Mouse (Mus musculus): ENCODE measurements around the gene Ceacam18.
"Not testable (repeated sequence)": the region's sequence is repeated elsewhere in the genome, so short reads cannot be mapped to it uniquely, and the experiment has no call there.

The Ceacam18 gene

DNA sequence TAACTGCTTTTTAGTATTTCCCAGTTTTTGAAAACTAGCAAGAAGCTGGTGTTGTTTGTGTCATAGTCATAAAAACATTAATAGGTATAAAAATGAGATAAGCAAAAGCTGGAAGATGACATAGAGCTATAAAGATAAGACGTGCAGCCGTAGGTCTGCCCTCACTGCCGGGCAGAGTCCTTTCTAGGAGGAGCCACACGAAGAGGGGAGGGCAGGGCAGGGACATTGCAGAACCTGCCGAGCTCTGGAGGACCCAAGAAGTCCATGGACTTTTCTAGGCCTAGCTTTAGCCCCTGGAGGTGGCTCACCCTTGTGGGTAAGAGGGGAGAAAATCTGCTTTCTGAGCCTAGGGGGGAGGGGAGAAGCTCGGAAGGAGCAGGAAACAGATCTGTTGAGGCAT is at the start of gene Ceacam18:
TSS of gene Ceacam18 (plus strand) at position 208 of the 400 bp plus-strand sequence.
- DNase-seq (ENCODE audit: low spot score): no peak

DNA sequence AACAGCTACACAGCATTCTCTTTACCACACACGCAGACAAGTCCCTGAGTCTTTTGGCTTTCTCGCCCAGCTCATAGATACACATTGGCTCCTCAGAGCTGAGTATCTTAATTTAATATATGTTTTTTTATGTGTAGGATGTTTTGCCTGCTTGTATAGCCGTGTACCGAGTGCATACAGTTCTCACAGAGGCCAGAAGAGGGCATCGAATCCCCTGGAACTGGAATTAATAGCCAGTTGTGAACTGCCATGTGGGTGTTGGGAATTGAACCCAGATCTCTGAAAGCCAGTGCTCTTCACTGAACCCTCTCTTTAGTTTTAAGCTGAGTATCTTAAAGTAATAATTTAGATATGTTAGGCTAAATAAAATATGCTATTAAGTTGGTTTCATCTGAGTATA is 49.7 kb upstream of the Ceacam18 start:
- no peak for DNase-seq (ENCODE audit: low spot score)

GRCm38 (mm10) chr7:43601884-43602283 is 32.6 kb upstream of the Ceacam18 start:
- DNase-seq (ENCODE audit: low spot score): no peak

DNA sequence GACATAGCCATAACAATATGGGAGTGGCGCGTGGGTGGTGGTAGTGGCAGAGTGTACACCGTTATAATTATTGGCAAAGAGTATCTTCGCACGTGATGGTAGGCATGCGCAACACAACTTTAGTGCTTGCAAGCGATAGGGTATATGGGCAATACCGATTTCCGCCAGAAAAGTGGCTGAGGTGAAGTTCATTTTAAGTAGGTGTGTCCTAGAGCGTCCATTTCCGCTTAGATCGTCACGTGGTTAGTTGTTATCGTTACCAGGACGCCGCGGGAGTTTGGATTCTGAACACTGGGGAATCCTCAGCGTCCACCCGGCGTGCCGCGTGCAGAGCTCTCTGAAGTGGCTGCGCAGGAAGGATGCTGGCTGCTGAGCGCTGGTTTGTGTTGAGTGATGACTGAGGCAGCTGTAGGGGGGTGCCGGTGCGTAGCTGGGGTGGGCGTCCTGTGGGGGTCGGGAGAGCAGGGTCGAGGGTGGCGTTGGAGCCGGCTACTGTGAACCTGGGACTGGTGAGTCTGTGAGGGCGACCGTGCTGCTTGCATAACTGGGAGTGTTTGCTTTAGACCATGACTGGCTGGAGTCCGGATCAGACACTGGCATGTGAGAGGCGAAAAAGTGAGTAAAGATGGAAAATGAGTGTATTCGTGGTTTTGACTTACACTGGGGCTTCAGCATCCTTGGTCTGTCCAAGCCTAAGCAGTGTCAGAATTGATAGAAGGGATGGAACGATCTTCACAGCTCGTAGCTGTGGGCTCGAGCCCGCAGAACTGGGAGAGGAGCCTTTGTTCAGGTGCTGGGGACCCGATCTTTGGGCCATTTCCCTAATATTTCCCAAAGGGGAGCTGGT is 27.4 kb upstream of the Ceacam18 start, which contains the start of gene Zfp819:
TSS of gene Zfp819 (plus strand) at position 274 of the 847 bp plus-strand sequence.
- peak; percentile 58 for DNase-seq (ENCODE audit: low spot score)

GRCm38 (mm10) chr7:43607743-43608287 is 26.7 kb upstream of the Ceacam18 start:
- DNase-seq (ENCODE audit: low spot score): no peak

DNA sequence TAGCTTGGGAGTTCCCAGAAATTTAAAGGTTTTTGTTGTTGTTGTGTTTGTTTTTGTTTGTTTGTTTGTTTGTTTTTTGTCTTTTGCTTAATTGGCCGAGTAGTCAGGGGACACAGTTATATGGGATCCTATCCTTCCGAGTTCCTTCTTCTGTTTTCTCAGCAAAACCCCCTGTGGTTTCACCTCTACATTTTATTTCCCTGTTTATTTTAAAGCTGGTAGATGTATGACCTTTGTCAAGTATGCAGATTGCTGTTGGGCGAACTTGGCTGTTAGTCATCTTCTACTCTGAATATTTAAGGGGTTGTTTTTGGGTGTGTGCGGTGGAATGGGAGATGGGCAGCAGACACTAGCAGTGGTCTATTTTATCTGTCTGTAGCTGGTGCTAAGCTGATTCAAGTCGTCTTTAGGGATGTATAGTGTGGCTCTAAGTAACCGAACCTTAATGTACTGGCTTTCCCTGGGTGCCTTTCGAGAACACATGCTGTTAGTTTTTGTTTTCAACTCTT is 26.1 kb upstream of the Ceacam18 start:
- DNase-seq (ENCODE audit: low spot score): no peak

DNA sequence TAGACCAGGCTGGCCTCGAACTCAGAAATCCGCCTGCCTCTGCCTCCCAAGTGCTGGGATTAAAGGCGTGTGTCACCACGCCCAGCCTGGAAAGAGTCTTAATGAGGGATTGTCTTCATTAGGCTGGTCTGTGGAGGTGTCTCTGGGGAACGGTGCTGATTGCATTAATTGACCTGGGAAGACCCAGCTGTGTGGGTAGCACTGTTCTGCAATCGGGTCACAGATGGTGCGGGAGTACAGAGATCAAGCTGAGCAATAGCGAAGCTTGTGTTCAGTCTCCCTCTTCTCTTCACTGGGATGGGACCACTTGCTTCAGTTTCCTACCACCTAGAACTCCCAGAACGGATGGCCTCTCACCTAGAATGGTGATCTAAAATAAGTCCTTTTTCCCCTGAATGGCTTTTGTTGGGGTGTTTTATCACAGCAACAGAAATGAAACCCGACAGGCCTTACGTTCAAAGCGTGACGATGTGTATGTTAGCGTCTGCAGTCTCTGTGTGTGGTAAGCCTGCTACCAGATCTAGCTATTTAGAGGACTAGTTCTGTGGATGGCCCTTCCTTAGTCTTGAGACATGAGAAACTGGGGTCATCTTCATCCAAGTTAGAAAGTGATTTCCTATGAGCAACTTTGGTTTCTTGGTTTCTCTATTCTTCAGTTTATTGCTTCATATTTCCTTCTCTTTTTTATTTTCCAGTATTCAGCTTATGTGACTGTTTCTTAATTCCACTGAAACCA is 20.5 kb upstream of the Ceacam18 start:
- no peak for DNase-seq (ENCODE audit: low spot score)

GRCm38 (mm10) chr7:43622927-43623326 is 11.6 kb upstream of the Ceacam18 start:
- DNase-seq (ENCODE audit: low spot score): no peak

- DNase-seq (ENCODE audit: low spot score): no peak
Measured at GRCm38 (mm10) chr7:43623819-43624218, 10.7 kb upstream of the Ceacam18 start.

DNA sequence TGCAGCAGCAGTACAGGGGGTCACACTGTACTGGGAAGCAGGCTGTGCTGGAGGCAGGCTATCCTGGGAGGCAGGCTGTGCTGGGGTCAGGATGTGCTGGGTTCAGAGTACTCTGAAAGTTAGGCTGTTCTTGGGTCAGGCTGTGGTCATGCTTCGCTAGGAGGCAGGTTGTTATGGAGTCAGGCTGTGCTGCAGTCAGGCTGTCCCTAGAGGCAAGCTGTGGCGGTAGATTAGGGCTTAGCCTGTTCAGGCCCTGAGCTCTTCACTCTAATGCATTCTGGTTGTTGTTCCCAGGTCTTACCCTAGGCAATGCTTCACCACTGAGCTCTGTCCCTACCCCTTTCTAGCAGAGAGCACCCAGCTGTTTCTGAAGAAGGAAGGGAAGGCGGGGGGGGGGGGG is 9.4 kb upstream of the Ceacam18 start:
- DNase-seq (ENCODE audit: low spot score): no peak

GRCm38 (mm10) chr7:43625794-43626422 is 8.6 kb upstream of the Ceacam18 start:
- DNase-seq (ENCODE audit: low spot score): no peak

DNA sequence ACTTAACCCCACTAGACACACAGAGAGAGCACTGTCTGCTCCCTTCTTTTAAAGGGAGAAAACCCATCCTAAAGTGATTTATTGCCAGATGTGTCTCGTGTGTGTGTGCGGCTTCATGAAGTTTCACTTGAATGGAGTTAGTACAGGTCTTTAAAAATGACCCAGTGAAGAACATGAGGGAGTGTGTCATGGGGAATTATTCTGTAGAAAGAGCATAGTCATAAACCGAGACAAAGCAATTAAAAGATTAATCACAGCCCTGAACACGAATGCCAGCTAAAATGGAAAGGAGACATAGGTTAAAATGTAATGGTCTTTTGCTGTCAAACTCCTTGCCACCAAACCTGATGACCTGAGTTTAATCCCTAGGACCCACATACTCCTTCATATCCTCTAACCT is 567 bp upstream of the Ceacam18 start:
- DNase-seq (ENCODE audit: low spot score): no peak

DNA sequence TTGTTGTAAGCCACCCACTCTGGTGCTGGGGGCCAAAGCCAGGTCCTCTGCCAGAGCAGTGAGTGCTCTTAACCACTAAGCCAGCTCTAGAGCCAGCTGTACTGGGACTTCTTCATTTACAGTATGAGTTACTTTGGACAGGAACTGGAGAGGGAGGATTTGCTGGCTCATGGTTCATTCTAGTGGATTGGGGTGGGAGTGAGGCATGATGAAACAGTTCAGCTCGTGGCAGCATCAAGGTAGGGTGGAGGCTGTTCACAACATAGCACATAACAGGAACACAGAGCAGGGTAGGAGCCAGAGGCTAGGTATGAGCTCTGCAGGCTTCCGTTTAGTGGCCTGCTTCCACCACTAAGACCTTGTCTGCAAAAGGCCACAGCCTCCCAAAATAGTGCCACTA is 1.7 kb downstream of the Ceacam18 start:
- DNase-seq (ENCODE audit: low spot score): no peak

GRCm38 (mm10) chr7:43637118-43637517 is 2.6 kb downstream of the Ceacam18 start:
- no peak for DNase-seq (ENCODE audit: low spot score)

DNA sequence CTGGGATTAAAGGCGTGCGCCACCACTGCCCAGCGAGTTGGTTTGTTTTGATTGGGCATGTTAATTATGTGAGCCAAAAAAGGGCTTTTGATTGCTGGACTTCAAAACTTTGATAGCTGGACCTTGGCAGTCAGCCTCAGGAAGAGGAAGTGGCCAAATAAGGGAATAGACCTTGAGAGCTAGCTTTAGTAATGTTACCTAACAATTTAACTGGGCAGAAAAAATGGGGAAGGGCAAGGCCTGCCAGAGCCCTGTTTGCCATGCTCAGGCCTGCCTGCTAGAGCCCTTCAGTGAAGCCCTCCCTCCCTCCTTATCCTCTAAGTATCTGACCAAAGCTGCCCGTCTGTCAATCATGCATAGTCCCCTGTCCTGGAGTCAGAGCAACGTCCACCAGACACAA is 8.1 kb downstream of the Ceacam18 start:
- no peak for DNase-seq (ENCODE audit: low spot score)

DNA sequence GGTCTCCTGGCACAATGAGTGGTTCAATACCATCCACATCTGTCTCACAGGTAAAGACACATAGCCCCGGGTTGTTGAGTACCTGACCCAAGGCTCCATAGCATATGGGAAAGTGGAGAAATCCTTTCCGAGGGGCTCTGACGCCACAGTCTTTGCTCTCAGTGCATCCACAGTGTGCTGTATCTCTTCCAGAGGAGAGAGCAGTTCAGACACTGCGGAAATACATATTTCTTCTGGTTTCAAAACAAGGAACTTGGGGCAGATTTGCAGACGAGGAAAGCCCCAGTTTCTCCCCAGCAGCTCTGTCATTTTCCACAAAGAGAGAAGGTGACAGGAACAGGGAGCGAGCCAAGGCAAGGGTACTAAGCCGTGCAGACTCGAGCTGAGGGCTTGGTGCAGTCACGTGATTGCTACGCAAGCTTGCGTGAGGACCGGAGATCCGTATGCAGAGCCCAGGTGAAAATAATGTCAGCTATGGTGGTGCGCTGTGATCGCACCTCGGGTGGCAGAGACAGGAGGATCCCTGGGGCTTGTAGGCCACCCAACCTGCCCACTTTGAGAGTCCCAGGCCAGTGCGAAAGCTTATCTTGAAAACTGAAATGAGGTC is 8.6 kb downstream of the Ceacam18 start:
- no peak for DNase-seq (ENCODE audit: low spot score)

GRCm38 (mm10) chr7:43652683-43653082 is 18.2 kb downstream of the Ceacam18 start:
- DNase-seq (ENCODE audit: low spot score): no peak

DNA sequence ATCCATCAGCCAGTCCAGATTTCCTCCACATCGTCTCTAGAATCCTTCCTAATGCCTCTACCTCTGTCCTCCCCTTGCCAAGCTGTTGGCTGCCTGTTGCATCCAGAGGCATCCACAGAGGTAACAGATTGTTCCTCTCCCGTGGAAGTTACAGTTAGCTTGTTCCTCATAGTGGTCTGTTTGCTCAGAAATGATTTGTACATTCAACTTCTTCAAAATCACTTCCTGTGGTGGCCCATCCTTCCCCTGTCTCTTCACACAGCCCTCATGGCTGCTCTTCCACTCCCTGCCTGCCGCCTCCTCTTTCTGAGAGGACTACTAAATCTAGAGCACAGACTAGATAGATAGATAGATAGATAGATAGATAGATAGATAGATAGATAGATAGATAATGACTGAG is 20.0 kb downstream of the Ceacam18 start:
- DNase-seq (ENCODE audit: low spot score): no peak

DNA sequence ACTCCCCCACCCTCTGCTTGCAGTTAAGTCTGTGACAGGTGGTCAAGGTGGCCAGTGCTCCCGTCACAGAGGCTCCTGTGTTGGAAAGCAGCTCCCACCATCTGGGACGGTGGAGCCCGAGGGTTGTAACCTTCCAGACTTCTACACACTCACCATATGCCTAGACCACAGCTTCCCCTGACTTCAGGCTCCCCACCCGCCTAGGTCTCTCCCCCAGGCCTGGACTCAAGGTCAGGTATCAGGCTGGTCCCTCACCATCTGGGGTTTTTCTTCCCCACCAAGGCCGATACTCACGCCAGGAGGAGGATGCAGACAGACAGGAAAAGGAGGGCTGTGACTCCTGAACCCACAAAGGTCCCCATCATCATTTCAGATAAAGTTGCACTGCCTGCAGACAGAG is 21.7 kb downstream of the Ceacam18 start:
- DNase-seq (ENCODE audit: low spot score): no peak

DNA sequence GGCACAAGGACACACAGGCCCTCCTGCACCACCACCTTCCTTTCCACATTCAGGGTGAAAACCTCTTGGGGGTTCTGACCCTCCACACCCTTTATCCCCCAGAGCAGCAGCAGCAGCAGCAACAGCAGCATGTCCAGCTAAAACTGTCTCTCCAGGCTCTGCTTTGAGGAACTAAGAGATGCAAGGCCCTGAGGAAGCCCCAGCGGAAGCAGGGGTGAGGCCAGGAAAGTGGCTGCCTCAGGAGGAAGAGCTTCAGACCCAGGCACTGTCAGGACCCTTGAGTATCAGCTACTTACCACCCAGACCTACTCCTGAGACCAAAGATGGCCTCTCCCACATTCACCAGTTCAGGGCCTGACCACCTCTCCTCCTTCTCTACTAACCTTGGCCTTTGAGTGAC is 25.5 kb downstream of the Ceacam18 start, which contains the start of gene Siglece:
TSS of gene Siglece (minus strand) at position 160 of the 400 bp plus-strand sequence.
- DNase-seq (ENCODE audit: low spot score): no peak

- no peak for DNase-seq (ENCODE audit: low spot score)
Measured at GRCm38 (mm10) chr7:43662804-43663203, 28.3 kb downstream of the Ceacam18 start.

GRCm38 (mm10) chr7:43667221-43667620 is 32.7 kb downstream of the Ceacam18 start:
- not testable (repeated sequence) for DNase-seq (ENCODE audit: low spot score)
